Mouse (Mus musculus) liver (tissue): Measurements from ENCODE around the gene Gm7030.
"Not testable (repeated sequence)": the region's sequence is repeated elsewhere in the genome, so short reads cannot be mapped to it uniquely, and the experiment has no call there.

Experiments
- DNase-seq: peaks from one replicate; pipeline ENCODE4 v3.0.0-alpha.2; 2020; ENCODE audit warnings: mixed read lengths

Gene Gm7030

GRCm38 (mm10) chr17:36128968-36129817 lies at the start of gene Gm7030:
TSS of gene Gm7030 (minus strand) at chr17:36129425.
- not testable (repeated sequence) for DNase-seq

GRCm38 (mm10) chr17:36178938-36179337 lies 49.7 kb upstream of the Gm7030 start:
- peak; percentile 14 for DNase-seq

GRCm38 (mm10) chr17:36176132-36176531 lies 46.9 kb upstream of the Gm7030 start:
- not testable (repeated sequence) for DNase-seq

GRCm38 (mm10) chr17:36170287-36170814 lies 41.1 kb upstream of the Gm7030 start:
- DNase-seq: no peak

GRCm38 (mm10) chr17:36169753-36170152 lies 40.5 kb upstream of the Gm7030 start:
- DNase-seq: no peak

- not testable (repeated sequence) for DNase-seq
These were observed 39.9 kb upstream of the Gm7030 start for GRCm38 (mm10) chr17:36169094-36169493.

- DNase-seq: no peak
These were observed 38.9 kb upstream of the Gm7030 start, which contains the start of gene Gm8909 for GRCm38 (mm10) chr17:36168039-36168652. TSS of gene Gm8909 (minus strand) at chr17:36168537.

GRCm38 (mm10) chr17:36167306-36168038 lies 38.2 kb upstream of the Gm7030 start:
- no peak for DNase-seq

- DNase-seq: not testable (repeated sequence)
These were observed 37.7 kb upstream of the Gm7030 start for GRCm38 (mm10) chr17:36166901-36167300.

- DNase-seq: no peak
These were observed 32.2 kb upstream of the Gm7030 start for GRCm38 (mm10) chr17:36161129-36162051.

- not testable (repeated sequence) for DNase-seq
These were observed 29.0 kb upstream of the Gm7030 start for GRCm38 (mm10) chr17:36158264-36158663.

GRCm38 (mm10) chr17:36157782-36158181 lies 28.6 kb upstream of the Gm7030 start:
- DNase-seq: not testable (repeated sequence)

GRCm38 (mm10) chr17:36154271-36155149 lies 25.3 kb upstream of the Gm7030 start:
- no peak for DNase-seq

GRCm38 (mm10) chr17:36151200-36151599 lies 22.0 kb upstream of the Gm7030 start:
- not testable (repeated sequence) for DNase-seq

- not testable (repeated sequence) for DNase-seq
These were observed 19.2 kb upstream of the Gm7030 start for GRCm38 (mm10) chr17:36148468-36148867.

- not testable (repeated sequence) for DNase-seq
These were observed 17.7 kb upstream of the Gm7030 start for GRCm38 (mm10) chr17:36146937-36147336.

GRCm38 (mm10) chr17:36145861-36146156 lies 16.6 kb upstream of the Gm7030 start:
- not testable (repeated sequence) for DNase-seq

GRCm38 (mm10) chr17:36145111-36145860 lies 16.1 kb upstream of the Gm7030 start:
- DNase-seq: no peak

GRCm38 (mm10) chr17:36136299-36136848 lies 7.1 kb upstream of the Gm7030 start:
- not testable (repeated sequence) for DNase-seq
